8 mouse cellular contexts compared by ENCODE assay signal in the genomic region with DNA sequence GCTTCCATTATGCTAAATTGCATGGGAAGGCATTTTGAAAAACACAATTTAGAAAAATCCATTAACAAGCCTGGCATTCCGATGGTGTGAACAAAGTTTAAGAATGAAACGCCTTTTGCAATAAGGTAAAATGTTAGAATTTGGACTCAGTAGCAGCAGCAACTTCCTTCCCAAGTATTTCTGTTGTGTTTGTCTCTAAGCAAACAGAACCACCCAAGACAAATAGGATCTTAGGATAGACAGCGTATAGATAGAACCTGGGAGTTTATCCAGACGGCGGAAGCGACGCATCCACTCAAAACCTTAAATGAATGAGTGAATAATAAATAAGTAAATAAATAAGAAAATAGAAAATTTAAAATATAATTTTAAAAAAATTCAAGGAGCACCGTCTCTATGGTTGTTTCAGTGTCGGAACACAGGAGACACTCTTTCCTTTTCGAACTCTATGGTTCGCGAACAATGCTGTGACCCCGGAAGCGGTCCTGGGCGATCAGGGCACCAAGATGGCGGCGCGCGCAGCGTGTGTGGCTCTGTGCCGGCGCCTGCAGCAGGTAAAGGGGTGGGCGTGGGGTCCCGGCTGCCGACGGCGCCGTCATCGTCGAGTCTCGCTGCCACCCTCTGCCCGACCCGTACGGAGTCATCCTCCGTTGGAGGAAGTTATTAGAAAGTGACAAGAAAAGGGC. TPM values are rescaled to one million over a fixed set of nuclear protein-coding genes. Genes with fewer than 3 reads are reported as not detected.
DNase-seq lines count a peak whose midpoint lies in the region; ATAC-seq and TF ChIP-seq lines count a peak whose summit lies in the region.

Gene Mrps10, plus strand, starts transcription at position 487 of the 686 bp plus-strand sequence.

- peak within 1 kb of the TSS; percentile 55 for H3K9ac ChIP-seq in hindbrain, postnatal 0 days (replicated peaks; ENCODE audit: low read length)

- ATAC-seq in common myeloid progenitor, adult 5-6 weeks (replicated peaks; ENCODE audit: low read depth, poor library complexity, severe bottlenecking): peak; percentile 95
- peak; percentile 93 for ATAC-seq in hindbrain, postnatal 0 days
- ATAC-seq in megakaryocyte, adult 5-6 weeks (ENCODE audit: poor library complexity, severe bottlenecking): peak; percentile 97

- TF ChIP-seq CTCF in gastrocnemius, adult 2 months (IDR thresholded peaks at IDR 0.05): 0 out of 2 replicates have a peak, but pooled peaks have one; percentile 4
- TF ChIP-seq CTCF in hindbrain, postnatal 0 days (IDR thresholded peaks at IDR 0.05; ENCODE audit: low read depth): no peak
- no peak; the same call in 1 of the 2 replicates for TF ChIP-seq CTCF in left cerebral cortex, adult 2 months (IDR thresholded peaks at IDR 0.05)

- peak within 1 kb of the TSS; percentile 96 for H3K4me3 ChIP-seq in gastrocnemius, adult 2 months
- H3K4me3 ChIP-seq in hindbrain, postnatal 0 days (ENCODE audit: low read length): peak within 1 kb of the TSS; percentile 59
- H3K4me3 ChIP-seq in left cerebral cortex, adult 2 months: peak within 1 kb of the TSS; percentile 58

- peak; percentile 96 for DNase-seq in ZHBTc4 (ENCODE audit: low read depth, low spot score)
- peak; percentile 91 for DNase-seq in gastrocnemius, adult 2 months
- DNase-seq in hindbrain, postnatal 0 days (ENCODE audit: low spot score): peak; percentile 97
- DNase-seq in left cerebral cortex, adult 2 months (ENCODE audit: extremely low spot score in 1 of 2, low spot score in 2 of 2): peak; percentile 86 to 87
- DNase-seq in right cerebral cortex, adult 2 months (ENCODE audit: low spot score in 2 of 2): peak; percentile 88 to 90
- peak; percentile 86 for DNase-seq in urinary bladder, postnatal 14 days (ENCODE audit: low spot score)

- peak within 1 kb of the TSS; percentile 85 for H3K27ac ChIP-seq in gastrocnemius, adult 2 months
- peak within 1 kb of the TSS; percentile 70 for H3K27ac ChIP-seq in hindbrain, postnatal 0 days
- H3K27ac ChIP-seq in left cerebral cortex, adult 2 months: peak within 1 kb of the TSS; percentile 56; the same call in 1 of the 2 replicates

- peak within 1 kb of the TSS; percentile 66 for H3K4me2 ChIP-seq in hindbrain, postnatal 0 days (ENCODE audit: low read depth, low read length)

- intact Hi-C loops in gastrocnemius, adult 2 months (cut with DNase I): loop anchor here (10.0 kb wide), 1 partner anchor 326 kb away; the partner anchor contains the start of genes Gm21981 and Prickle4
- intact Hi-C loops in left cerebral cortex, adult 2 months (cut with DNase I): loop anchor here (10.0 kb wide), 1 partner anchor 316 kb away; the partner anchor contains the start of genes Frs3 and Tomm6

- no peaks in the 10 kb centered on the region for H3K9me3 ChIP-seq in hindbrain, postnatal 0 days (ENCODE audit: low read length)

- H3K27me3 ChIP-seq in hindbrain, postnatal 0 days (ENCODE audit: insufficient read depth, low read length): 0 out of 2 replicates have a peak, but pooled peaks cover 4% of the 10 kb centered on the region

- 0 out of 2 replicates have a peak, but pooled peaks cover 11% of the 10 kb centered on the region for H3K36me3 ChIP-seq in hindbrain, postnatal 0 days (ENCODE audit: insufficient read depth, low read length)

- 3% methylated on average over 35 of the region's 35 CpGs for WGBS in hindbrain, postnatal 0 days

- no peaks in the 10 kb centered on the region for H3K4me1 ChIP-seq in hindbrain, postnatal 0 days (ENCODE audit: insufficient read depth, low read length)

RNA-seq across cellular contexts. Expression of gene Mrps10, which starts in this region (rescaled TPM):
- total RNA-seq in common myeloid progenitor, adult 5-6 weeks (2017): 56.6 and 62.0 TPM in 2 replicates
- 10 to 100 TPM; 31.5 to 33.2 TPM for total RNA-seq in gastrocnemius, adult 2 months (2021)
- 26.6 and 32.9 TPM in 2 replicates for total RNA-seq in hindbrain, postnatal 0 days (2014; rRNA removed)
- 76.9 and 84.9 TPM in 2 replicates for polyA plus RNA-seq in hindbrain, postnatal 0 days (2015; fragmentation: Nextera tagmentation; extraction: Ambion mirVana)
- total RNA-seq in left cerebral cortex, adult 2 months (2021): 10 to 100 TPM; 28.4 to 29.1 TPM
- 30.9 and 34.0 TPM in 2 replicates for total RNA-seq in megakaryocyte, adult 5-6 weeks (2015)
- 21.7 and 23.9 TPM in 2 replicates for total RNA-seq in megakaryocyte, adult 5-6 weeks (2017)

Comparison
In these comparisons a context has a peak if more than half of its experiments do, and no peak if none do; other contexts are left out.
1. Peak in every context shown above with its lines: DNase-seq, ATAC-seq, H3K4me3 ChIP-seq and H3K27ac ChIP-seq.